Mouse (Mus musculus): Measurements from ENCODE around the gene Cacnb2. TPM values are rescaled to one million over a fixed set of nuclear protein-coding genes. Genes with fewer than 3 reads are reported as not detected.

Gene Cacnb2
- polyA plus RNA-seq, 1 experiment = not detected

DNA sequence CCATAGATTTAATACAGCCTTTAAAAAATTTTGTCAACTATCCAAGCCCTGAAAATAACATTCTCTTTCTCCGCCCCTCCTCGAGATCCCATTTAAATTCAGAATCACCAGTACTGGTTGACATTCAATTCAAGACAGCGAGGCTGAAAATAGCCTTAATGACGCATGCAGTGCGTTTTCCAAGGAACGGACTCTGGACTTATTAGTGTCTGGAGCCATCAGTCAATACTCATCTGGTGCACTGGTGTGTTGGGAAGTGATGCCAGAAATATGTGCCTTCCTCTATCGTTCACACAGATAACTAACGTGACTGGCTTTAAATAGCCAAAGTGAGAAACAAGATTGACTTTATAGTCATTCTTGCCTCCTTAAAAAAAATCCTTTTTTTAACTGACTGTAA lies 333.6 kb downstream of the Cacnb2 start:
- H3K4me3 ChIP-seq (ENCODE audit: insufficient read depth, low read depth, low read length) = no peak overlapping the region
- H3K27ac ChIP-seq (ENCODE audit: insufficient read depth, low read depth, low read length) = no peak overlapping the region
- 47% methylated on average over 8 of the region's 8 CpGs for WGBS
- TF ChIP-seq CTCF (IDR thresholded peaks at IDR 0.05; ENCODE audit: insufficient read depth, low read depth, low read length) (no peak), POLR2A (IDR thresholded peaks at IDR 0.05; ENCODE audit: insufficient read depth, low read depth, low read length) (no peak)
- no peaks in the 10 kb centered on the region for H3K4me1 ChIP-seq (ENCODE audit: control insufficient read depth, insufficient read depth, low read length)

DNA sequence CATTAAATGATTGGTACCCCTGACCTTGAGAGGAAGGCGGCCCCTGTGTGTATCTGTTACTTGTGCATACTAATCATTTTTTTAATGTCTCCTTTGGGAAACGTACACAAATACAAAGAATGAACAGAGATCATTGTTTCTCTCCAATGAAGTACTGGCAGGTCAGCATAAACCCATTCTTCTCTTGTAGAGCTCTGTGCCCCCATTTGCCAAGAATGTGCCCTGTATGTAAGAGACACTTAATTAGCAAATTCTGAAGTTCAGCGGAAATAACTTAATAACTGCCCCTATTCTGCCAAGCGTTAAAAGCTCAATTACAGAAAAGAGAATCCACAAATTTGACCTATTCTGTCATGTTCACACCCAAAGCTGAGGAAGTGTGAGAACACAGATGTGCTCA lies 339.4 kb downstream of the Cacnb2 start:
- TF ChIP-seq CTCF (IDR thresholded peaks at IDR 0.05; ENCODE audit: insufficient read depth, low read depth, low read length) (no peak), POLR2A (IDR thresholded peaks at IDR 0.05; ENCODE audit: insufficient read depth, low read depth, low read length) (no peak)
- H3K4me3 ChIP-seq (ENCODE audit: insufficient read depth, low read depth, low read length) = no peak overlapping the region
- WGBS = 55% methylated on average over 4 of the region's 4 CpGs

DNA sequence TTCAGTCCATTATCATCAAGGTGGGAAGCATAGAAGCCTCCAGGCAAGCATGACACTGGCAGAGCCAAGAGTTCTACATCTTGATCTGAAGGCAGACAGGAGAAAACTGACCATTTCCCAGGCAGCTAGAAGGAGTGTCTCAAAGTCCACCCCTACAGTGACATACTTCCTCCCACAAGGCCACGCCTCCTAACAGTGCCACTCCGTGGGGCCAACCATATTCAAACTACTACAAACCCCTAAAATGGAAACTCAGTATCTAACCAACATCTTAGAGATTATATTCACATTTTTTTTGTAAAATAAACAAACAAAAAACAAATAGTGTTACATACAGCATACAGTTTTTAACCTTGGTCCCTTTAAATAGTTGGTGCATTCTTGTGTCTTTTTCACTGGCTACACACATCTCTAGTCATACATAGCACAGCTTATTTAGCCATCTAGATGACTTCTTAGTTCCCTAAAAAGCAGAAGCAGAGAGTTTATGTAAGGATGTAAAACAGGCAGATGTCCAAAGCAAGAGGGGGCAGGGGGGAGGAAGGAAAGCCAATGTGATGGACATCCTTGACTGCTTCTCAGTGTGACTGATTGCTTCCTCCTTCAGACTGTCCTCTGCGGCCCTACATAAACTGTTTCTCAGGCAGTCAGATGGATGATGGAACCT lies 340.9 kb downstream of the Cacnb2 start:
- 85% methylated on average over 3 of the region's 3 CpGs for WGBS
- H3K4me1 ChIP-seq (ENCODE audit: control insufficient read depth, insufficient read depth, low read length) = no peaks in the 10 kb centered on the region
- H3K4me3 ChIP-seq (ENCODE audit: insufficient read depth, low read depth, low read length) = no peak overlapping the region
- TF ChIP-seq CTCF (IDR thresholded peaks at IDR 0.05; ENCODE audit: insufficient read depth, low read depth, low read length) = no peak
- no peak for TF ChIP-seq POLR2A (IDR thresholded peaks at IDR 0.05; ENCODE audit: insufficient read depth, low read depth, low read length)
- H3K27ac ChIP-seq (ENCODE audit: insufficient read depth, low read depth, low read length) = no peak overlapping the region

More for the DNA sequence above, 339.4 kb downstream of the Cacnb2 start:
- Histone ChIP-seq H3K4me1 (ENCODE audit: control insufficient read depth, insufficient read depth, low read length) (no peaks in the 10 kb centered on the region), H3K27ac (ENCODE audit: insufficient read depth, low read depth, low read length) (no peak overlapping the region)

DNA sequence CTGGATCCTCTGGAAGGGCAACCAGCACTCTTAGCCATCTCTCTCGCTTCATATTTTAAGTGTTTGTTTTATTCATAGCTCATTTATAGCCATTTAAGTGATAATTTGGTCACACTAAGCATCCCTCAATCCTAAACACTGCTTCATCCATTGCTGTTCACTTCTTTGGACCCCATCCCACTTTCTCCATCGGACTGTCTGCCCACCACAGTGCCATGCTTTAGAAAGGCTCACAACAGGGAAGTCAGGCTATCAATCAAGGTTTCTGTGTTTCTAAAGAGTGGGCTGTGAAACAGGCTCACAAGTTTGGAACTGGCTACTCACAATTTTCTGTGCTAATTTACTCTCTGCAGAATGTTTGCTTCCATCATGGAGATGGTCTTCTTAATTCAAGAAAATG lies 350.2 kb downstream of the Cacnb2 start:
- no peak for TF ChIP-seq POLR2A (IDR thresholded peaks at IDR 0.05; ENCODE audit: insufficient read depth, low read depth, low read length)
- no peak for TF ChIP-seq CTCF (IDR thresholded peaks at IDR 0.05; ENCODE audit: insufficient read depth, low read depth, low read length)
- Histone ChIP-seq H3K4me3 (ENCODE audit: insufficient read depth, low read depth, low read length) (no peak overlapping the region), H3K4me1 (ENCODE audit: control insufficient read depth, insufficient read depth, low read length) (no peaks in the 10 kb centered on the region), H3K27ac (ENCODE audit: insufficient read depth, low read depth, low read length) (no peak overlapping the region)
- WGBS = 26% methylated on average over 2 of the region's 2 CpGs

DNA sequence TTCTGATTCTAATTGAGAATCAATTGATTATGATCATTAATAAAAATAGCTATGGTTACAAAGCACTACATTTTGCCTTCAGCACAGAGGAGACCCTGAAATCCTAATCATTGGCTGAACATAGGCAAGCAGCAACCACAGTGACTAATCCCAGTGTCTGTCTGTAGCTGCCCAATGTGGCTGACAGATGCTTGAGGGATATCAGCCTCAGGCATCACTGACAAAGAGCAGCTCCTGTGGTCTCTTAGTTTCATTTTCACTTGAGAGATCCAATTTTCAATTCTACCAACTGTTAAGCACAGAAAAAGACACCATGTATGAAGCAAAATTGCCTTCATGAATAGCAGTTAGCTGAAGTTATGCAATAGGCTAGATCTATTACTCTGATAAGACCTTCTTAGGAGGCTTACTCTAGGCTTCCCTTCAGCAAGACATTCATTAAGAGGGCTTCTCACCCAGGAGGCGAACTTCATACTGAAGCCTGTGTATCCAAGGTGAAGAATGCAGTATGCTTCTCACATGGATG lies 358.1 kb downstream of the Cacnb2 start:
- Histone ChIP-seq H3K27ac (ENCODE audit: insufficient read depth, low read depth, low read length) (no peak overlapping the region), H3K4me3 (ENCODE audit: insufficient read depth, low read depth, low read length) (no peak overlapping the region), H3K4me1 (ENCODE audit: control insufficient read depth, insufficient read depth, low read length) (no peaks in the 10 kb centered on the region)
- 79% methylated on average over 1 of the region's 1 CpGs for WGBS
- TF ChIP-seq POLR2A (IDR thresholded peaks at IDR 0.05; ENCODE audit: insufficient read depth, low read depth, low read length) = no peak
- no peak for TF ChIP-seq CTCF (IDR thresholded peaks at IDR 0.05; ENCODE audit: insufficient read depth, low read depth, low read length)

DNA sequence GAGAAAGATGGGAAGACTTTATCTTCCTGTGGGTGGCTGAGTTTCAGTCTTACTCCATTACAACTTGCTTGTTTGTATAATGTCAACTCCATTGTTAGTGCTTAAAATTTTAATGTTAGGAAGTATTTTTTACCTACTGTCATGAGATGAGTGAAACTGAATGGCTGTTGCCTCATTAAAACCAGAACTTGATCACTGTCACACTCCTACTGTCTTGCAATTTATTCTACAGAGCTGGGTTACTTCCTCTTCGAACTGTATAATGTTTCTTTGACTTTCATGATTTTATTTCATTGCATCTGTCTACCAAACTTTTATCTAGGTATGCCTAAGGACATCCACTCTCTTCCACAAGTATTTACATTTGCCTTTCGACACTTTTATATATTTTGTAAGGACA lies 358.6 kb downstream of the Cacnb2 start:
- Histone ChIP-seq H3K4me3 (ENCODE audit: insufficient read depth, low read depth, low read length) (no peak overlapping the region), H3K27ac (ENCODE audit: insufficient read depth, low read depth, low read length) (no peak overlapping the region), H3K4me1 (ENCODE audit: control insufficient read depth, insufficient read depth, low read length) (no peaks in the 10 kb centered on the region)
- TF ChIP-seq CTCF (IDR thresholded peaks at IDR 0.05; ENCODE audit: insufficient read depth, low read depth, low read length) (no peak), POLR2A (IDR thresholded peaks at IDR 0.05; ENCODE audit: insufficient read depth, low read depth, low read length) (no peak)
- 95% methylated on average over 2 of the region's 2 CpGs for WGBS

DNA sequence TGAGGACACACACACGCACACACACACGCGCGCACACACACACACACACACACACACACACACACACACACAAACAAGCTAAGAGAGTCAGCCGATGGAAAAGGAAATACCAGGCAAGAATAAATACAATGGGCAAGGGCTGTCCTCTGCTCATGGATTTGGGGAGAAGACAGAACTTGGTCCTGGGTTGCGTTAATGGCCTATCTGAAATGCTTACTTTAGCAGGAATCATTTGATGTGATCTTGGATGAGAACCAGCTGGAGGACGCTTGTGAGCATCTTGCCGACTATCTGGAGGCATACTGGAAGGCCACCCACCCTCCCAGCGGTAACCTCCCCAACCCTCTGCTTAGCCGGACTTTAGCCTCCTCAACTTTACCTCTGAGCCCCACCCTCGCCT lies 381.1 kb downstream of the Cacnb2 start:
- TF ChIP-seq POLR2A (IDR thresholded peaks at IDR 0.05; ENCODE audit: insufficient read depth, low read depth, low read length) = no peak
- no peak for TF ChIP-seq CTCF (IDR thresholded peaks at IDR 0.05; ENCODE audit: insufficient read depth, low read depth, low read length)
- no peaks in the 10 kb centered on the region; the same call in 1 of the 2 replicates for H3K4me1 ChIP-seq (ENCODE audit: control insufficient read depth, insufficient read depth, low read length)
- 88% methylated on average over 11 of the region's 11 CpGs for WGBS
- no peak overlapping the region for H3K27ac ChIP-seq (ENCODE audit: insufficient read depth, low read depth, low read length)
- H3K4me3 ChIP-seq (ENCODE audit: insufficient read depth, low read depth, low read length) = no peak overlapping the region

DNA sequence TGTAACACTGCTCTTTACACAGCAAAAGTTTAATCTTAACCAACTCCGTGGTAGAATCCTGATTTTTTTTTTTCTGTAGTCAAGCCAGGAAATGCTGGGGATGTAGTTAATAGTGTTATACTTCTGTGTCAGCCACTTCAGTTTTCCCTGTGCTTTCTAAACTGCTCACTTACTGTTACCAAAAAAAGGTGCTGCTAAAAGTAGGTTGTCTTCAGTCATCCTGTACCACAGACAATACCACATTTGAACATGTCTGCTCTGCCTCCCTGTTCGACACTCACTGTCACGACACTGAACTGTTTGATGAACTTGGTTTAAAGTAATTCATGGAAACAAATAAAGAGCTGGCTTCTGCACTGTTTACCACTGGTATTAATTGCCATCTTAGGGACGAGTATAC lies 385.6 kb downstream of the Cacnb2 start:
- TF ChIP-seq POLR2A (IDR thresholded peaks at IDR 0.05; ENCODE audit: insufficient read depth, low read depth, low read length) (no peak), CTCF (IDR thresholded peaks at IDR 0.05; ENCODE audit: insufficient read depth, low read depth, low read length) (no peak)
- Histone ChIP-seq H3K4me1 (ENCODE audit: control insufficient read depth, insufficient read depth, low read length) (no peaks in the 10 kb centered on the region; the same call in 1 of the 2 replicates), H3K27ac (ENCODE audit: insufficient read depth, low read depth, low read length) (no peak overlapping the region), H3K4me3 (ENCODE audit: insufficient read depth, low read depth, low read length) (no peak overlapping the region)
- 82% methylated on average over 4 of the region's 4 CpGs for WGBS

DNA sequence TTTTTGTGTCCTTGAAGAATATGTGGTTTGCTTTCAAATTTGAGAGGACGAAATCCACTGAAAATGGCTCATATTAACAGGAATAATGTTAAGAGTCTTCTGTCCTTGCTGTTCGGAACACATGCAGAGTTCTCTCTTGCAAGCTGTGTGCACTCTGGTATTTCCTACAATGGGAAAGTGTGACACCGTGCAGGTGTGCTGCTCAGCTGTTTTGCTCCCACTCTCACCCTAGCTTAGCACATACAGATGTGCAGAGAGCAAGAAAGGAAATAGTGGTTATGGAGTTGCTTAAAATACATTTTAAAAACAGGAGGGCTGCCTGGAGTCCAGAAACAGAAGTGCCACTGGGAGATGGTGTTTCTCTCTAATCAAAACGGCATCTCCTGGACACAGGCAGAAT lies 386.5 kb downstream of the Cacnb2 start:
- TF ChIP-seq POLR2A (IDR thresholded peaks at IDR 0.05; ENCODE audit: insufficient read depth, low read depth, low read length) (no peak), CTCF (IDR thresholded peaks at IDR 0.05; ENCODE audit: insufficient read depth, low read depth, low read length) (no peak)
- WGBS = 87% methylated on average over 4 of the region's 4 CpGs
- Histone ChIP-seq H3K27ac (ENCODE audit: insufficient read depth, low read depth, low read length) (no peak overlapping the region), H3K4me1 (ENCODE audit: control insufficient read depth, insufficient read depth, low read length) (no peaks in the 10 kb centered on the region; the same call in 1 of the 2 replicates), H3K4me3 (ENCODE audit: insufficient read depth, low read depth, low read length) (no peak overlapping the region)

Measured in olfactory bulb, adult 2 months (tissue).